Mouse (Mus musculus) common myeloid progenitor, adult 5-6 weeks (primary cell): Measurements from ENCODE around the gene Sik1. TPM values are rescaled to one million over a fixed set of nuclear protein-coding genes. Genes with fewer than 3 reads are reported as not detected.

Experiments used
- ATAC-seq: replicated peaks from 2 replicates; pipeline ENCODE4 v1.8.0; 2016; ENCODE audit warnings: low read depth, mild to moderate bottlenecking, moderate TSS enrichment, inconsistent platforms; ENCODE audit not compliant: poor library complexity, severe bottlenecking
- total RNA-seq: library from RNA; stranded (forward); fragments of 200-1000, 187-1606 nt; gene quantifications from 2 replicates; pipeline ENCODE4 v1.2.3, GENCODE M21; 2017

Sik1 gene
- total RNA-seq, 1 experiment from 2014 or later, result 21.1 TPM

DNA sequence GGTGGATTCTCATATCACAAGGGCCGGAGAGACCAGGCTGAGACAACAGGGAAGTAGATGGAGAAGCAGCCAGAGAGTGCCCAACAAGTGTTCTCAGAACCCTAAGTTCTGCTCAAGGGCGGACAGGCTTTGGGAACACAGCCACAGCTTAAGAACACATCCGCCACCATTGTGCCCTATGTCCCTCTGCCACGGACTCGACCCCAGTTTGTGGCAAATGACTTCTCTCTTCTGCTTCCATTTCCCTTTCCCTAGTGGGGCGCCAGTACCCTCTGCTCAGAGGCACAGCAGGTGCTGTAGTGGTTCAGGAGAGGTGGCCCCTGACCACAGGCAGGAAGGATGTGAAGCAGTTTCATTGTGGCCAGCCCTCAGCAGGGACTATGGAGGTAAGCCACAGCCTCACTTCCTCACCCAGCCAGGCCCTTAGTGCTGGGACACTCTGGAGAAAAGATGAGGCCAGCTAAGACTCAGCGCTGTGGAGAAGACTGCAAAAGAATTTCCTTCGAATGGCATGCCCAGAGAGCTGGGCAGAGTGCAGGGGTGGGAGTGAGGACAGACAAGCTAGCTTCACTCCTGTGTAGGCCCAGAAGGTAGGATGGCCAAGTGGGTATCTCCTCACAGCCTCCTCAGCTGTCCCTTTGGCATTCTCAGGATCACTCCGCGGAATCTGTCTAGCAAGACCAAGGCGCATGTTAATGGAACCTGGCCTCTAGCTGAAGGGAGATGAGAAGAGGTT, 19.9 kb downstream of the Sik1 start:
- ATAC-seq, result peak; percentile 82

DNA sequence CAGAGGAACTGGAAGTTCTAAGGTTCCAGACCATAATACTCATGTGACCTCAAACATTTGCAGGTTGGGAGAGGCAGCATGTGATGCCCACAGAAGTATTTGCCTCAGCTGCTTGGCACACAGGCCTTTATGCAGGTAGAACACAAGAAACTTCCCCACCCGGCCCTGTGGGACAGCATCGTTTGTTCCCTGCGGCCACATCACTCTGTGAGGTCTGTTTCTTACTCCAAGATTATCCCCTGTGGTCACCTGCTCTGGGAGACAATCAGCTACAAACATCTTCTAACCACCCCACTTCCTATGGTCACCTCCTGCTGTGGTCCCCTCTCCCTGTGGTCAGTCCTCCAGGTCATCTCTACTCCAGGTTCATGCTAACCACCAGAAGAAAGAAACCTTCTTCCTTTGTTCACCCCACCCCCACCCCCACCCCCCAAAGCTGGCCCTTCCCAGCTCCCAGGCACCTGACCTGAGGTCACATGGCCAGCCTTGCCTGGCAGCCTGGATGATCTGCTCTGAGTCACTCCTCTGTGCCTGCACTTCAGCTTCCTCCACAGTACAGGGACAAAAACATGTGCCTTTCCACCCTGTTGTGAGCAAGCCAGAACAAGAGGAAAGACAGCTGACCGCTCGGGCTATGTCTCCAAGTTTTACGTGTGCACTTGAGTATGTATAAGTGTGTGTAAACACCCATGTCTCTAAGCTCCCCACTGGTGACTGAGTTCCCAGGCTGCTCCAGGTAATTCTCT, 21.1 kb downstream of the Sik1 start:
- ATAC-seq, result 0 out of 2 replicates have a peak, but pooled peaks have one; percentile 9

DNA sequence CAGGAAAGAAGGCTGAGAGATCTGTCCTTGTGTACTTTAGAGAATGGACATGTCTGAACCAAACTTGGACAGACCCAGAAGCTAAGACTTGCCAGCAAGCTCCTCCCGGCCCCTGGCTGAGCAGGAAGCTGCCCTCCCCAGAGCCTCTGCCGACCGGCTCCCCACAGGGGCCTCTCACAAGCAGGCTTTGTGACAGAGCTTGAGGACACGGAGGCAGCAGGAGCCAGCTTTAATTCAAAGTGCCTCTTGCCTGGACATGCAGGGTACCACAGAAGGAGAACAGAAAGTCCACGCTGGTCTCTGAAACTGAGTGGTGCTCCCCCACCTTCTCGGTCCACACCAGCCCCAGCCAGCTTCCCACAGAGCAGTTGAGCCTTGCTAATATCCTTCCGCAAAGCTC, 21.9 kb downstream of the Sik1 start:
- ATAC-seq, result peak; percentile 30; the same call in 1 of the 2 replicates

DNA sequence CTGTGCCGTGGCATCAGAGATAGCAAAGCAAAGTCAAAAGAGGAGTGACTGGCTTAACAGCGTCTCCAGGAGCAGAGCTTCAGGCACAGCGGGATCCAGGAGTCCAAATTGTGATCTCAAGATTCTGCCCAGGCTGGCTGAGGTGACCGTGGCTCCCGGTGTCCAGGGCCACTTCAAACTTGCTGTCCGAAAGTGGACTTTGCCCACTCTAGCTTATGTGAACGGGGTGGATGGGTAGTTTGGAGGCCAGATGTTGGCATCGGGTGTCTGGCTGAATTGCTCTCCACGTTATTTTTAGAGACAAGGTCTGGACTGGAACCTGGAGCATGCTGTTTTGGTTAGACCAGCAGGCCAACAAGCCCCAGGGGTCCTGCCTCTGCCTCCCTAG, 23.0 kb downstream of the Sik1 start:
- no peak for ATAC-seq

DNA sequence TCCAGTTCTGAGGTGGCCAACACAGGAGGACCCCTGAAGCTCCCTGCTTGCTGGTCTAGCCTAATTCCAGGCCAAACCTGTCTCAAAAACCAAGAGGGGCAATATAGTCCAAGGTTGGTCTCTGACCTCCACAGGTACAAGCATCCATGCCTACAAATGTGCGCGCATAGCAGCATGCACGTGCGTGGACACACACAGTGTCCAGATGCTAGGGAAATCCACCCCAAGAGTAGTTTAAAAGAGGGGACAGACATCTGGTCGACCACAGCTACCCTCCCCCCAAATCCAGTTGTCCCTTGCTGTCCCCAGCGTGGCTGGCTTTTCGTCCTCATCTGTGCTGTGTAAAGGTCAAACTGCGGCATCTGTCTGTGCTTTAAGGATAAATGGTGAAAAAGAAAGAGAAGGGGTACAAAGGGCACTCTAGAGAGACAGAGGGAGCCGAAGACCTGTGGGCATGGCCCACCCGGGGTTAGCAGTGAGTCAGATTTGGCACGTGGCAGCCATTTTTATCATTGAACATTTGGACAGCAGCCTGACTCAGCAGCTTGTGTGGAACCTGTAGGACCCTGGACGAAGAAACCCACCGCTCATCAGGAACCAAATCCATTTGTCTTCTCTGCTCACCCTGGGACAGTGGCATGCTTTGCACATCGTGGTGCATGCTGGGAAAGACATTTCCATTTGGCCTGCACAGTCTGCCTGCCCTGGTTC, 23.6 kb downstream of the Sik1 start:
- ATAC-seq, result no peak

DNA sequence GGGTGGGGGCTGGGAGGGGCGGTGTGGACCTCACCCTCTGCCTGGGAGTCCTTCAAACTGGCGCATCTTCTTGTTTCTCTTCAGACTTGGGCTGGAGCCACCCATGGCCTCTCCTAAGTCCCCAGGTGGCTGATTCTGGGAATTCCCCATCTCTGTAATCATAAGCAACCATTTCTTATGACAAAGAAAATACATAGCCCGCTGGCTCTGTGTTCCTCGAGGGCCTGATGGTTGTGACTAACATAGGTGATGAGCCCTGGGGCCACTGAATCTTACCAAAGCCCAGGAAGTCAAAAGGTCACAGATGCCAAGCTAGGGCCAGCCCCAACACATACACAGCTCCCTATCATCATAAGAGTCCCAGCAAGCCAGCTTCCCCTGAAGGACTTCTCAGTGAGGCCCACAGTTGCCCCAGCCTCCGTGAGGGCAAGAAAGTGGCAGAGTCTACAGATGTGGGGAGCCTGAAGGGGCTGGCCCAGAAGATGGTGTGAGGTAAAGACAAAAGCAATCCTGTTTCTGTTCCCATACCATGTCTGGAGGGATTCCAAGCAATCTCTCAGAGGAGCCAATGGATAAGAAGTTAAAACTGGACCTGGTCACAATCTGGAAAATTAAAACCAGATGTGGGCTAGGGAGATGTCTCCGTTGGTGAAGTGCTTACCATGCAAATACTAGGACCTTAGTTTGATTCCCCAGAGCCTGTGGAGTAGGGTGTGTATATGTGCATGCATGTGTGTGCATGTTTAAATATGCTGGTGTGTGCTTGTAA, 24.3 kb downstream of the Sik1 start:
- ATAC-seq, result no peak

DNA sequence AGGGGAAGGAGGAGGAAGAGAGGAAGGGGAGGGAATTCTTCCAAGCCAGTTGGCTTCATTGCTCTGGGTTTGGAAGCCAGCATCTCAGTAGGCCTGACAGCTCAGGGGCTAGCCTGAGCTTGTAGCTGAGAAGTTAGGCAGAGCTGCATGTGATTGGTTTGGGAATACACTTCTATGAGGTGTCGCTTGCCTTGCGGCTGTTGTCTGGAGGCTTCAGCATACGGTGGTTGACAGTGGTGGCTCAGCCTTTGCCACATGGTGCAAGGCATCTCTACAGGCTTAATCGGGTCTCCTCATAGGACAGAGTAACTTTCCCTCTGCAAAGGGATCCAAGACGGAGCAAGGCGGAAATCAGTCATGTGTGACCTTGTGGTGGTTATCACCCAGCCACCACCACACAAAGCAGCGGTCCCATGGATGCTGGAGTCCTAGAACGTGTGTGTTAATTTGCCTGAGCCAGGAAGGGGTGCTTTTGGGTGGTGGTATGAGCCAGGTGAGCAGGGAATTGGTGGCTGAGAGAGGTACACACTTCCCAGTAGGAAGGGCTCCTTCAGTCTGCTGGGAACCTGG, 25.0 kb downstream of the Sik1 start:
- no peak for ATAC-seq

DNA sequence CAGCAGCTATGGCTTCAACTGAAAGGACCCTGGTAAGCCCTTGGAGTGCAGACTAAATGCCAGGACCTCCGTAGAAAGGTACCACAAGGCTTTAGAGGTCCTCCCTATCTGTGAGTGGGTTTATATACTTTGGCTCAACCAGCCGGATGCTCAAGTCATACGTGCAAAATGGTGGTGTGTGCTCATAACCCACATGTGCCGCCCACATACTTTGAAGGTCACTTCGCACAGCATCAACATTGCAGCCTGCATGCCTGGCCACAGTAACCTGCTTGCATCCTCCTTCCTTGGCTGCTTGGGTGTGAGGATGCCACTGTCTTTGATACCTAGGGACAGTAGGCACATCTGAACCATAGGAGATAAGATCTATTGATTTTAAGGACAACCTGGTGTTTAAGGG, 26.7 kb downstream of the Sik1 start:
- ATAC-seq, result no peak

DNA sequence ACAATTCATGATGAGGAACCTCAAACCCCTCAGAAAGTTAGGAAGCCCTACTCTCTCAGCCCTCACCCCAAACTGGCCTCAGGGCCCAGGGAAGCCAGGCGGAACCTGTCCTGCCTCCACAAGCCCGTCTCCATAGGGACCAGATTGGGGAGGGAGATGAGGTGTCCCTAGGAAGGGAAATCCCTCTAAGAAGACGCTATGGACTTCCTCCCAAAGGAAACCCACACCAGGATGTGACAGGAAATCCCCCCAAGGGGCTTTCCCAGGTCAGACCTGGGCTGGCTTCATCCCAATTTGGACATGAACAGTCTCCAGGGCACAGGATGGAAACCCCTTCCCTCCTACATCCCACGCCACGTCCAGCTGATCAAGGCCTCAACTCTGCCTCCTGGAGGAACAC, 27.5 kb downstream of the Sik1 start:
- no peak for ATAC-seq

DNA sequence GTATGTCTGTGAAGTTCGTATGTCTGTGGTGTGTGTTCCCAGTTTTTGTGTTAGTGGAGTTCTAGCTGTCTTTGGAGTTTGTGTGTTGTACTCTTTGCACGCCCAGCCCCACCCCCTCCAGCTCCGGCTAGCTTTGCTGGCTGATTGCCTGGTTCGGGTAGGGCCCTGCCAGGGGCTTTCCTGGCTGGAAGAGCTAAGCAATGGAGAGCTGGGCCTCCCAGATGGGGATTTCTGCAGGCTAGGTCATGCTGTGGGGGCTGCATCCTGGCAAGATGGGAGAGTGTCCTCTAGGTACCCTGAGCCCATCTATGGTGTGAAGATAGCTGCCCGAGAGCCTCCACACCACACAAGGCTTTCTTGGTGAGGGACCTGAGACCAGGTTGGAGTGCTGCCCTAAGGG, 28.4 kb downstream of the Sik1 start:
- no peak for ATAC-seq

DNA sequence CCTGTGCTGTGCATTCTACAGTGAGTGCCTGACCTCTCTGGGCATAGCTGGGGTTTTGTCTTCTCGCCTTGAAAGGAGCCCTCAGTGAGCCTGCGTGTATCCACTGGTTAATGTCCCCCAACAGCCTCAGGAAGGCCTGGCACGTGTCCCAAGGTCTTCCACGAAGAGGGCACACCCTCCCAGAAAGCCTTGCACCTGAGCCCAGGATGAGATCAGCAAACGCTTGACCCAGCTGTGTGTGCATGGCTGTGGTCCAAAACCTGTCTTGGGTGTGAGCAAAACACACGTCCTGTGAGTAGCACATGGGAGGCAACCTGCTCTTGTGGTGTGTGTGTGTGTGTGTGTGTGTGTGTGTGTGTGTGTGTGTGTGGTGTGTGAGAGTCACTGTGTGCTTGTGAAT, 28.9 kb downstream of the Sik1 start:
- peak; percentile 33; the same call in 1 of the 2 replicates for ATAC-seq

DNA sequence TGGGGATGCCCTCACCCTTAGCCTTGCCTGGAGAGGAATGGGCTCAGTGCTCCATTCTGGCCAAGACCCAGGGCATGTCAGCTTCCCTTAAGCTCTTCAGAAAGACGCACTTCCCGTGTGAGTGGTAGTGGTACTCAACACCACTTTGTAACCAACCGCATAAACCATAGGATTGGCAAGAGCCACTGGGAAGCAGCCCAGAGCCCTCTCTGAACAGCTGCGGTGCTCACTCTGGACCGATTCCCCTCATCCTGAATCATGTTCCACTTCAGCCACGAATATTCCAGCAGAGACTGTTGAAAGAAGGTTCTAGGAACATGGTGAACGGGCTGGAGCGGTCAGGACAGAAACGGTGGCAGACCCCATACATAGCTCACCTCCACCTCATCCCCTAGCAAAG, 29.9 kb downstream of the Sik1 start:
- no peak for ATAC-seq

DNA sequence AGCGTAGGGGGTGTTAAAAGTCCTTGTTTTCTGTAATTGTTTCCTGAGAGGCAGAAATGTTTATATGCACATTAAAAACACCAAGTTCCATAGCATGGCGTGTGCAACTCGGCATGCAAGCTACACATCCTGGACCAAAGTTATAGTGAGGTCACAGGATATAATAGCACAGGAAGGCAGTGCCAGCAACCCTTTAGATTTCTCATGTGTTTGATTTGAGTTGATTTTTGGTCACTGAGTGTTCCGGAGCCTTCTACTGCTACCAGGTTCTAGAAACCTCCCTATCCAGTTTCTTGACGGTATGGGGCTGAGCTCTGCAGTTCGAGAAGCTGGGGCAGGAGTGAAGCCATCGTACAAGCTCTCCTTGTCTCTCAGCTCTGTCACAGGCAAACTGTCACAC, 30.8 kb downstream of the Sik1 start:
- ATAC-seq, result no peak

DNA sequence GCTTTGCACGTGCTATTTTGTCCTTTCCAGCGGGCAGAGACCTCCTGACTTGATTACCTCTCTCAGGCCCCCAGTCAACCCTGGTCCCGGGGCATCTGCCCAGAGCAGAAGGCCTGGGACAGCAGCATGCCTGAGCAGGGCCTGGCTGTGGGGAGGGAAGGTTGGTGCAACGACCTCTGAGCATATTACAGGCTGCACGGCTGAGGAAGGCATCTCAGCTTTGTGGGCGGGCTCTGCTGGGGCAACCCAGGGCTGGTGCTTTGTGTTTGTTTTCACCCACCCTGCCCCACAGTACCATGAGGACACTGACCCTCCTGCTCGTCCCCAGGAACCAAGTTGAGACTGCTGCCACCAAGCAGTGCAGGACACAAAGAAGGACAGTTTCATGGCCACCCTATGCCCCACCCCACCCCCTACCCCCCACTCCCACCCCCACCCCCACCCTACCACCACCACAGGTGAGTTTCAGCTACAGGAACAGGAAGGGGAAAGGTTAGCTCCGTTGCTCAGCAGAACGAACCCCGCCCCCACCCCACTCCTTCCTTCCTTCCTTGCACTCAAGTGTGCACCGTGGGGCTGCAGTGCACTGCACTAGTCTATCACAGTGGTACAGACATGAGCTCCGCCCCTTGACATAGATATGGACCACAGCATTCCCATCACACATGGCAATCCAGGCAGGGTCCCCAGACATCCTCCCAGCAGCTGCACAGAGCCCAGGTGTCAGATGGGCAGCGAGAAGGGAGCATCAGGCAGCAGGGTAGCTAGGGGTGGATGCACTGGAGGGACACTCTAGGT, 34.3 kb downstream of the Sik1 start:
- 0 out of 2 replicates have a peak, but pooled peaks have one; percentile 28 for ATAC-seq

DNA sequence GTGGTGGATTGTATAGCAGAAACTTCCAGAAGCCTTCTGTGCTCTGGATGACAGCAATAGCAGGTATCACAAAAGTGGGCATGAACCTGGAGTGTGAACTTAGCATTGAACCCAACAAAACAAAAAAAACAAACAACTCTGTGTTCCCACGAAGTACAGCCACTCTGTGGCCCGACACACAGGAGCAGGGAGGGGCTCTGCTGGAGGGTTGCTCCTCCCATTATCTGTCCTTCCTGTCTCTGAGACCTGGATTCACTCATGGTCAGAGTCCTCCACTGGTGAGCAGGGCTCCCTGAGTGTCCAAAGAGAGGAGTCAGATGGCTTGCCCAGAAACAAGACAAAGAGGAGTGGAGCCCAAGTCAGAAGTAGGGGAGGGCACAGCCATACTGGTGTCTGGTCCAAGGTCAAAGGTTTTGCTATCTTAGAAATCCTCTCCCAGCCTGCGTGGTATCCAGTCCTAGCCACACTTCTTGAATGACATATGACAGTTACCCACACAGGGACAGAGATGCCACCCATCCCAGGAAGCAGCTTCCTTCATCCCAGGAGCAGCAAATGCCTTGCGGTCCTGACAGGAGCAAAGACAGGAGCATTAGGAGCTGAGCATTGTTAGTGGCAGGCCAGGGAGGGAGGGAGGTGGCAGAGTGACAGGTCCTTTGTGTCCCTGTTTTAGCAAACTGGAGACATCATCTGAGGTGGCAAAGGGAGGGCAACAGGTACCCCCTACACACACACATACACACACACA, 35.3 kb downstream of the Sik1 start:
- no peak for ATAC-seq

DNA sequence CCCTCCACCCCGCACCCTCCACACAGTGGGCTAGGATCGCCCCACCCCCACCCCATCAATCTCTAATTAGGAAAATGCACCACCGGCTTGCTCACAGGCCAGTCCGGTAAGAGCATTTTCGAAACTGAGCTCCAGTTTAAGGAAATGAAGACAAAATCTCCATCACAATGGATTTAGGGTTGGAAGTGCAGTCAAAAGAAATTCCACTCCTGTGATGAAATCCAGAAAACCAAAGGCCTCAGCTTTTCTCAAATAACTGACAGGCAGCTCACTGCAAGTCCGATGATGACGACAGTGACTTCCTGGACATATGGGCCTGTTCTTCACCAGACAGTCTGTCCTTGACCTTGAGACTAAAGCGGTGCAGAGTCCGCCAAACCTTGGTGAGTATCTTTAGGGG, 36.2 kb downstream of the Sik1 start:
- no peak for ATAC-seq

DNA sequence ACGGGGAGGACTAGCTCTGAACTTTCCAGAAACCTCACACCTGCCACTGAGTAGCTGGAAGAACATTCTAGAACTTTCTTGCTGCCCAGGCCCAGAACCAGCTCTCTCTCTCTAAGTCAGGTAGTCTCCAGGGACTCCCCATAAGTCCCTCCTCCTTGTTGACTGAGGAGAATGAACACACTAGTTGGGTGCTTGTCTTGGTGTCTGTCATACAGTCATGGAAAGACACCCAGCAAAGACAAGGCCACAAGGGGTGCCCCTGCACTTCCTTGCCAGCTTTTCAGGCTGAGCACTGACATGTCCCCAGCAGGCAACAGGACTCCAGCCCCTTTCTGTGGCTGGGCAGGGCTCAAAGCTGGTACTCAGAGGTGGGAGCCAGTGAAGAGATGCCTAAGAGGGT, 37.8 kb downstream of the Sik1 start:
- ATAC-seq, result no peak

DNA sequence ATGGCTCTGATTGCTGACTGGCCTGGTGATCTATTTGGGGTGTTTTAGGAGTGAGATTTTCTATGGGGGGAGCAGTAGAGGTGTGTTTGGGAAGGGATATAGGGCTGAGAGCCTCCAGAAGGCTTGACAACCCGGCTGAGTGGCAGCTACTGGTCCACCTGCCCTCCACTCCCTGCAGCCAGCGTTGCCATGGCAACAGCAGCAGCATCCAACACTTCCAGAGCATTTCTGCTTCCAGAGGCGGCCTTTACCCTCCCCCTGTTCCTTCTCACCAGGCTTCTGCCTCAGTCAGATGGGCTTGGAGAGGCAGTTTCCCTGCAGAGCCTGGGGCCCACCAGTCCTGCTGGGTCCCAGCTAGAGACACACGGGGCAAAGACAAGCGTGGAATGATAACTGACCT, 38.4 kb downstream of the Sik1 start:
- no peak for ATAC-seq

DNA sequence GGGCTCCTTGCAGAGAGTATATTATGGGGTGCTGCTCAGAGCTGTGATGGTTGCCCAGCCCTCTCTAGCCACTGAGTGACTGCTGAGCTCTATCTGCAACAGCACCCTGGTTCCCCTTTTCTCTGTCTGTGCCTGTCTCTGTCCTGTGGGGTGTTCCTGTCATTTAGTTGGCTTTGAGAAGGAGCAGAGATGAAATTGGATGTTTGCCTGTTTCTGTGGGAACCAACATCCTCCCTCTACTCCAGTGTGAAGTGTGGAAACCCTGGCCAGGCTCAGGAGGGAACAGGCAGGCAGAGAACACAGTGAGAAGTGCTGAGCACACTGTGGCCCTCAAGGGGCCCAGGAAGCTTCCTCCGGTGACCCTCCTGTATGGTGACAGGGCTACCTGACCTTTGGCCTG, 40.8 kb downstream of the Sik1 start:
- peak; percentile 87 for ATAC-seq
